Mouse (Mus musculus): ENCODE data around the gene Atp2a2.

- no peak for TF ChIP-seq EP300 (IDR thresholded peaks at IDR 0.05; ENCODE audit: low read depth)
- no peak for TF ChIP-seq CTCF (IDR thresholded peaks at IDR 0.05; ENCODE audit: low read depth)
Observed at GRCm38 (mm10) chr5:122524854-122525237, 22.8 kb upstream of the Atp2a2 start.

Measured in heart, postnatal 0 days (tissue).